Mouse (Mus musculus) midbrain, embryonic 11.5 days (tissue): ENCODE results near the gene Ksr2. TPM values are rescaled to one million over a fixed set of nuclear protein-coding genes. Genes with fewer than 3 reads are reported as not detected.

Experiments
- ATAC-seq: fragments of 200-750 bp; cut with Nextera tagmentation; 2 replicates; pipeline ENCODE4 v1.8.0; 2017; ENCODE audit warnings: moderate TSS enrichment, moderate library complexity; ENCODE audit not compliant: low FRiP score
- DNase-seq: peaks from one replicate; pipeline ENCODE4 v3.0.0; 2015; ENCODE audit warnings: low spot score; ENCODE audit errors: missing footprints
- H3K27ac ChIP-seq: fragments of 300-500 bp; sonication (generic); 2 replicates; pipeline ENCODE4 v1.5.1; 2014; ENCODE audit warnings: low read depth, low read length
- H3K27me3 ChIP-seq: fragments of 300-500 bp; sonication (generic); 2 replicates; pipeline ENCODE4 v1.6.1; 2014; ENCODE audit warnings: mild to moderate bottlenecking, low read length, moderate library complexity, mixed read lengths; ENCODE audit not compliant: control insufficient read depth, insufficient read depth
- H3K36me3 ChIP-seq: fragments of 300-500 bp; sonication (generic); 2 replicates; pipeline ENCODE4 v1.6.1; 2014; ENCODE audit warnings: mild to moderate bottlenecking, low read length, moderate library complexity, mixed read lengths; ENCODE audit not compliant: control insufficient read depth, insufficient read depth
- H3K4me1 ChIP-seq: fragments of 300-500 bp; sonication (generic); 2 replicates; pipeline ENCODE4 v1.6.1; 2014; ENCODE audit warnings: low read length; ENCODE audit not compliant: control insufficient read depth, insufficient read depth
- H3K4me2 ChIP-seq: fragments of 300-500 bp; sonication (generic); 2 replicates; pipeline ENCODE4 v1.6.1; 2014; ENCODE audit warnings: mild to moderate bottlenecking, moderate library complexity
- H3K4me3 ChIP-seq: fragments of 300-500 bp; sonication (generic); 2 replicates; pipeline ENCODE4 v1.5.1; 2014; ENCODE audit warnings: low read depth, low read length
- H3K9ac ChIP-seq: fragments of 300-500 bp; sonication (generic); 2 replicates; pipeline ENCODE4 v1.6.1; 2014; ENCODE audit warnings: low read length
- H3K9me3 ChIP-seq: fragments of 300-500 bp; sonication (generic); 2 replicates; pipeline ENCODE4 v1.6.1; 2016; ENCODE audit warnings: low read length; ENCODE audit not compliant: control insufficient read depth
- WGBS: fragments of 180-500 bp; shearing (Covaris S2); extraction: QIAGEN DNeasy Blood & Tissue Kit; methylation state at CpG from one replicate; pipeline ENCODE4 v1.1.7; 2014; 5-methylcytosine and 5-hydroxymethylcytosine counted together
- polyA plus RNA-seq: library from polyadenylated mRNA; unstranded; fragments of >200 nt; fragmentation: Nextera tagmentation; extraction: Ambion mirVana; gene quantifications from 2 replicates; pipeline ENCODE4 v1.2.1, GENCODE M21; 2014

Ksr2 gene
- polyA plus RNA-seq, 1 experiment from 2014 or later, result 0.90 TPM

- WGBS, result 89% methylated on average over 5 of the region's 5 CpGs
- no peak overlapping the region for H3K27ac ChIP-seq
- no peaks in the 10 kb centered on the region for H3K9me3 ChIP-seq
- no peak overlapping the region for H3K9ac ChIP-seq
- no peak overlapping the region for H3K4me2 ChIP-seq
- H3K36me3 ChIP-seq, result no peaks in the 10 kb centered on the region
- no peaks in the 10 kb centered on the region for H3K27me3 ChIP-seq
- no peak overlapping the region for H3K4me3 ChIP-seq
- DNase-seq (no peak), ATAC-seq (no peak)
- H3K4me1 ChIP-seq, result no peaks in the 10 kb centered on the region
These were observed 90.6 kb downstream of the Ksr2 start for GRCm38 (mm10) chr5:117504431-117504830.

- 67% methylated on average over 10 of the region's 10 CpGs for WGBS
- no peaks in the 10 kb centered on the region for H3K9me3 ChIP-seq
- H3K4me3 ChIP-seq, result no peak overlapping the region
- no peaks in the 10 kb centered on the region for H3K36me3 ChIP-seq
- no peak overlapping the region for H3K4me2 ChIP-seq
- H3K27ac ChIP-seq, result no peak overlapping the region
- no peak overlapping the region for H3K9ac ChIP-seq
- DNase-seq (peak; percentile 92), ATAC-seq (no peak)
- H3K4me1 ChIP-seq, result no peaks in the 10 kb centered on the region
- H3K27me3 ChIP-seq, result no peaks in the 10 kb centered on the region
These were observed 91.4 kb downstream of the Ksr2 start for GRCm38 (mm10) chr5:117505204-117505603.

GRCm38 (mm10) chr5:117505769-117506168 is 92.0 kb downstream of the Ksr2 start:
- H3K27me3 ChIP-seq, result no peaks in the 10 kb centered on the region
- no peak overlapping the region for H3K27ac ChIP-seq
- 79% methylated on average over 7 of the region's 7 CpGs for WGBS
- DNase-seq (no peak), ATAC-seq (no peak)
- H3K36me3 ChIP-seq, result no peaks in the 10 kb centered on the region
- H3K9ac ChIP-seq, result no peak overlapping the region
- no peaks in the 10 kb centered on the region for H3K9me3 ChIP-seq
- H3K4me1 ChIP-seq, result no peaks in the 10 kb centered on the region
- no peak overlapping the region for H3K4me3 ChIP-seq
- no peak overlapping the region for H3K4me2 ChIP-seq

- H3K4me1 ChIP-seq, result no peaks in the 10 kb centered on the region; the same call in 1 of the 2 replicates
- no peak overlapping the region for H3K9ac ChIP-seq
- H3K9me3 ChIP-seq, result no peaks in the 10 kb centered on the region
- no peak overlapping the region for H3K4me2 ChIP-seq
- ATAC-seq (no peak), DNase-seq (peak; percentile 94)
- no peaks in the 10 kb centered on the region for H3K36me3 ChIP-seq
- H3K4me3 ChIP-seq, result no peak overlapping the region
- no peak overlapping the region for H3K27ac ChIP-seq
- WGBS, result 35% methylated on average over 13 of the region's 13 CpGs
- H3K27me3 ChIP-seq, result no peaks in the 10 kb centered on the region
These were observed 92.6 kb downstream of the Ksr2 start for GRCm38 (mm10) chr5:117506406-117506805.

- Histone ChIP-seq H3K4me1 (no peaks in the 10 kb centered on the region; the same call in 1 of the 2 replicates), H3K36me3 (no peaks in the 10 kb centered on the region), H3K4me3 (no peak overlapping the region), H3K9ac (0 out of 2 replicates have a peak overlapping the region, but pooled peaks have one; percentile 27), H3K4me2 (no peak overlapping the region), H3K27ac (no peak overlapping the region), H3K9me3 (no peaks in the 10 kb centered on the region), H3K27me3 (no peaks in the 10 kb centered on the region)
- no peak for ATAC-seq
- WGBS, result 45% methylated on average over 21 of the region's 22 CpGs
- DNase-seq, result peak; percentile 90
These were observed 95.9 kb downstream of the Ksr2 start for GRCm38 (mm10) chr5:117509511-117510375.

- Histone ChIP-seq H3K4me2 (no peak overlapping the region), H3K4me1 (no peaks in the 10 kb centered on the region; the same call in 1 of the 2 replicates), H3K36me3 (no peaks in the 10 kb centered on the region), H3K27me3 (no peaks in the 10 kb centered on the region), H3K4me3 (no peak overlapping the region), H3K9me3 (no peaks in the 10 kb centered on the region), H3K27ac (no peak overlapping the region), H3K9ac (no peak overlapping the region)
- 81% methylated on average over 10 of the region's 10 CpGs for WGBS
- ATAC-seq, result no peak
- no peak for DNase-seq
These were observed 97.1 kb downstream of the Ksr2 start for GRCm38 (mm10) chr5:117510864-117511263.

- no peak for ATAC-seq
- WGBS, result 93% methylated on average over 12 of the region's 12 CpGs
- DNase-seq, result no peak
These were observed 101.6 kb downstream of the Ksr2 start for GRCm38 (mm10) chr5:117515396-117515795.

GRCm38 (mm10) chr5:117515861-117516260 is 102.1 kb downstream of the Ksr2 start:
- Histone ChIP-seq H3K36me3 (no peaks in the 10 kb centered on the region), H3K27ac (no peak overlapping the region), H3K4me3 (no peak overlapping the region), H3K9ac (no peak overlapping the region), H3K4me2 (no peak overlapping the region), H3K9me3 (no peaks in the 10 kb centered on the region), H3K27me3 (no peaks in the 10 kb centered on the region), H3K4me1 (no peaks in the 10 kb centered on the region; the same call in 1 of the 2 replicates)
- ATAC-seq, result no peak
- WGBS, result 77% methylated on average over 7 of the region's 7 CpGs
- peak; percentile 71 for DNase-seq

More at GRCm38 (mm10) chr5:117515396-117515795, 101.6 kb downstream of the Ksr2 start:
- Histone ChIP-seq H3K27ac (no peak overlapping the region), H3K27me3 (no peaks in the 10 kb centered on the region), H3K36me3 (no peaks in the 10 kb centered on the region), H3K4me2 (no peak overlapping the region), H3K9me3 (no peaks in the 10 kb centered on the region), H3K4me1 (no peaks in the 10 kb centered on the region; the same call in 1 of the 2 replicates), H3K4me3 (no peak overlapping the region), H3K9ac (no peak overlapping the region)

- no peak overlapping the region for H3K4me3 ChIP-seq
- H3K4me1 ChIP-seq, result no peaks in the 10 kb centered on the region
- H3K27ac ChIP-seq, result no peak overlapping the region
- H3K9me3 ChIP-seq, result no peaks in the 10 kb centered on the region
- ATAC-seq (no peak), DNase-seq (peak; percentile 99)
- 5% methylated on average over 8 of the region's 8 CpGs for WGBS
- no peaks in the 10 kb centered on the region for H3K36me3 ChIP-seq
- no peaks in the 10 kb centered on the region for H3K27me3 ChIP-seq
- H3K9ac ChIP-seq, result no peak overlapping the region
- no peak overlapping the region for H3K4me2 ChIP-seq
These were observed 102.8 kb downstream of the Ksr2 start for GRCm38 (mm10) chr5:117516597-117516996.
